Mouse (Mus musculus) CH12.LX (cell line): ENCODE results near the gene Slc25a16. TPM values are rescaled to one million over a fixed set of nuclear protein-coding genes. Genes with fewer than 3 reads are reported as not detected.
A peak's percentile ranks its signal among the peaks of the same experiment; 100 is the strongest.

Experiments
- DNase-seq: peaks from one replicate; pipeline ENCODE4 v3.0.0-alpha.2; 2013; ENCODE audit errors: extremely low read depth
- H3K27ac ChIP-seq: 2 replicates; pipeline ENCODE4 v1.5.1; 2012; ENCODE audit warnings: low read depth, mild to moderate bottlenecking, control low read depth, moderate library complexity; ENCODE audit not compliant: insufficient read depth
- H3K27me3 ChIP-seq: replicated peaks from 2 replicates; pipeline ENCODE3; 2012; ENCODE audit warnings: inconsistent platforms
- H3K36me3 ChIP-seq, 2 experiments: replicated peaks in 1 of 2; 2 replicates each; pipeline versions ENCODE3 to v1.6.1; 2012; ENCODE audit warnings: inconsistent platforms in 1 of 2, low read length in 1 of 2, mild to moderate bottlenecking in 1 of 2, mixed read lengths in 1 of 2, moderate library complexity in 1 of 2; ENCODE audit not compliant: control insufficient read depth in 1 of 2, insufficient read depth in 1 of 2
- H3K4me1 ChIP-seq, 2 experiments: 2 replicates each; pipeline ENCODE4 v1.6.1; 2012; ENCODE audit warnings: inconsistent platforms in 1 of 2, moderate library complexity in 1 of 2; ENCODE audit not compliant: insufficient read depth in 2 of 2, control insufficient read depth in 1 of 2
- H3K4me2 ChIP-seq: 2 replicates; pipeline ENCODE4 v1.6.1; 2012; ENCODE audit warnings: low read depth, mild to moderate bottlenecking, control low read depth; ENCODE audit not compliant: poor library complexity, insufficient read depth, severe bottlenecking
- H3K4me3 ChIP-seq, 3 experiments: fragments of 150-350 bp in 1 of 3; sonication (generic) in 1 of 3; replicated peaks in 1 of 3; 2 replicates each; pipeline versions ENCODE3 to v1.5.1; 2011 to 2012; ENCODE audit warnings: low read depth in 2 of 3, low read length in 2 of 3, mild to moderate bottlenecking in 2 of 3, moderate library complexity in 2 of 3, control low read depth in 1 of 3, improper control_type of control experiment in 1 of 3, inconsistent platforms in 1 of 3, mixed read lengths in 1 of 3; ENCODE audit not compliant: poor library complexity in 1 of 3
- H3K79me2 ChIP-seq: replicated peaks from 2 replicates; pipeline ENCODE4 v1.6.1; 2012; ENCODE audit warnings: mild to moderate bottlenecking, moderate library complexity; ENCODE audit not compliant: control insufficient read depth, poor library complexity, insufficient read depth, severe bottlenecking; ENCODE audit errors: extremely low read depth
- H3K9ac ChIP-seq: 2 replicates; pipeline ENCODE4 v1.6.1; 2012; ENCODE audit warnings: low read depth, mild to moderate bottlenecking, control low read depth, moderate library complexity; ENCODE audit not compliant: insufficient read depth
- H3K9me3 ChIP-seq: replicated peaks from 2 replicates; pipeline ENCODE3; 2012; ENCODE audit warnings: low read length, inconsistent platforms, mixed read lengths
- BHLHE40 ChIP-seq: IDR thresholded peaks from 2 replicates; pipeline ENCODE4 v1.6.1; 2011; ENCODE audit warnings: mild to moderate bottlenecking, low read depth, low read length, improper control_type of control experiment
- CHD2 ChIP-seq: IDR thresholded peaks from 2 replicates; pipeline ENCODE4 v1.6.1; 2011; ENCODE audit warnings: low read length, improper control_type of control experiment
- EP300 ChIP-seq: IDR thresholded peaks from 2 replicates; pipeline ENCODE4 v1.6.1; 2011; ENCODE audit warnings: low read length, improper control_type of control experiment
- IRF4 ChIP-seq: IDR thresholded peaks from 2 replicates; pipeline ENCODE4 v1.6.1; 2014; ENCODE audit warnings: low read depth, mild to moderate bottlenecking, inconsistent platforms, low read length, improper control_type of control experiment
- MYC ChIP-seq: IDR thresholded peaks from 2 replicates; pipeline ENCODE4 v1.6.1; 2011; ENCODE audit warnings: low read depth, mild to moderate bottlenecking, improper control_type of control experiment, low read length
- PAX5 ChIP-seq: IDR thresholded peaks from 2 replicates; pipeline ENCODE4 v1.6.1; 2012; ENCODE audit warnings: low read length, inconsistent platforms, mixed read lengths
- RCOR1 ChIP-seq: conservative IDR thresholded peaks from 2 replicates; pipeline ENCODE4 v1.6.1; 2012; ENCODE audit warnings: low read depth, mild to moderate bottlenecking, inconsistent platforms, low read length, improper control_type of control experiment
- SIN3A ChIP-seq: IDR thresholded peaks from 2 replicates; pipeline ENCODE4 v1.6.1; 2012; ENCODE audit warnings: low read length, improper control_type of control experiment, inconsistent platforms
- TBP ChIP-seq: conservative IDR thresholded peaks from 2 replicates; pipeline ENCODE4 v1.6.1; 2011; ENCODE audit warnings: low read depth, low read length, improper control_type of control experiment
- TCF12 ChIP-seq: IDR thresholded peaks from 2 replicates; pipeline ENCODE4 v1.6.1; 2014; ENCODE audit warnings: low read depth, mild to moderate bottlenecking, inconsistent platforms, low read length, improper control_type of control experiment
- USF1 ChIP-seq: IDR thresholded peaks from 2 replicates; pipeline ENCODE4 v1.6.1; 2014; ENCODE audit warnings: low read depth, mild to moderate bottlenecking, inconsistent platforms, low read length, improper control_type of control experiment
- USF2 ChIP-seq: conservative IDR thresholded peaks from 2 replicates; pipeline ENCODE4 v1.6.1; 2011; ENCODE audit warnings: low read depth, low read length, improper control_type of control experiment
- ZKSCAN1 ChIP-seq: IDR thresholded peaks from 2 replicates; pipeline ENCODE4 v1.6.1; 2012; ENCODE audit warnings: low read depth, inconsistent platforms, low read length, improper control_type of control experiment, borderline replicate concordance
- ZNF384 ChIP-seq: IDR thresholded peaks from 2 replicates; pipeline ENCODE4 v1.6.1; 2012; ENCODE audit warnings: low read depth, low read length, improper control_type of control experiment, inconsistent platforms
- dilution Hi-C: fragments of 300-500 bp; cut with MboI; formaldehyde crosslinking; loops from 2 replicates; pipeline ENCODE4 v1.14.3; 2020; ENCODE audit warnings: low sequenced_read_pairs; ENCODE audit not compliant: extremely low pct_unique_long_range_greater_than_20kb, extremely low pct_ligation_motif_present
- in situ Hi-C: fragments of 300-500 bp; cut with MboI; formaldehyde crosslinking; loops from 3 replicates; pipeline ENCODE4 v1.14.3; 2019; ENCODE audit warnings: low sequenced_read_pairs, low pct_ligation_motif_present, low pct_unique_long_range_greater_than_20kb, mixed read lengths
- polyA plus RNA-seq: library from polyadenylated mRNA; unstranded; fragments of >175 nt; gene quantifications from 2 replicates; pipeline ENCODE4 v1.2.1, GENCODE M21; 2012; ENCODE audit warnings: low read depth; ENCODE audit not compliant: insufficient read length
- total RNA-seq, 2 experiments: library from RNA; depleted of rRNA; stranded (reverse); fragments of 300-350 nt in 1 of 2; fragments of >200 nt in 1 of 2; gene quantifications; 2 replicates each; pipeline ENCODE4 v1.2.3; 2012 to 2014

Gene Slc25a16
- total and polyA plus RNA-seq, 3 experiments, result 9.8 to 27.0 (median 12.1) TPM

- TF ChIP-seq TBP, result 0 out of 2 replicates have a peak, but pooled peaks have one; percentile 32
- TF ChIP-seq PAX5, result no peak
- TF ChIP-seq BHLHE40, result peak; percentile 92
- peak; percentile 91 for TF ChIP-seq EP300
- peak; percentile 93 for TF ChIP-seq IRF4
These were observed 27.0 kb upstream of the Slc25a16 start (continued) for GRCm38 (mm10) chr10:62893356-62893884.

- peaks cover 12 to 35% of the 10 kb centered on the region in 2 experiments for H3K4me1 ChIP-seq
- no peak for DNase-seq
- H3K36me3 ChIP-seq, result no peaks in the 10 kb centered on the region
- no peak overlapping the region for H3K9ac ChIP-seq
- dilution Hi-C loops (no loop called here), in situ Hi-C loops (no loop called here)
- no peak overlapping the region for H3K4me3 ChIP-seq
- H3K27me3 ChIP-seq, result no peaks in the 10 kb centered on the region
- H3K9me3 ChIP-seq, result no peaks in the 10 kb centered on the region
- no peak overlapping the region for H3K4me2 ChIP-seq
- TF ChIP-seq USF1, result no peak
- TF ChIP-seq, all 38 proteins: peak for 0
- no peaks in the 10 kb centered on the region for H3K79me2 ChIP-seq
- no peak overlapping the region for H3K27ac ChIP-seq
These were observed 26.0 kb upstream of the Slc25a16 start for GRCm38 (mm10) chr10:62894447-62894846.

- Histone ChIP-seq H3K4me1 (peaks cover 12 to 35% of the 10 kb centered on the region in 2 experiments), H3K9me3 (no peaks in the 10 kb centered on the region), H3K4me2 (no peak overlapping the region), H3K27me3 (no peaks in the 10 kb centered on the region), H3K4me3 (no peak overlapping the region), H3K9ac (no peak overlapping the region), H3K27ac (no peak overlapping the region), H3K36me3 (no peaks in the 10 kb centered on the region), H3K79me2 (no peaks in the 10 kb centered on the region)
- DNase-seq, result no peak
- dilution Hi-C loops, result no loop called here
- in situ Hi-C loops, result no loop called here
- TF ChIP-seq ZKSCAN1, result no peak
- TF ChIP-seq SIN3A, result no peak
- no peak for TF ChIP-seq RCOR1
- no peak for TF ChIP-seq TCF12
- no peak for TF ChIP-seq CHD2
- TF ChIP-seq MYC, result no peak
- no peak for TF ChIP-seq ZNF384
- no peak for TF ChIP-seq USF2
These were observed 25.0 kb upstream of the Slc25a16 start for GRCm38 (mm10) chr10:62895386-62895785.
